8 mouse cellular contexts compared by ENCODE assay signal in genomic region chr5:121828491-121829432, GRCm38 (mm10). TPM values are rescaled to one million over a fixed set of nuclear protein-coding genes. Genes with fewer than 3 reads are reported as not detected.
A peak's percentile ranks its signal among the peaks of the same experiment; 100 is the strongest.
DNase-seq lines count a peak whose midpoint lies in the region; ATAC-seq lines count a peak whose summit lies in the region.

No protein-coding gene starts in this region.

- peak overlapping the region; percentile 51 for H3K27ac ChIP-seq in hindbrain, embryonic 15.5 days (replicated peaks)
- H3K27ac ChIP-seq in neural tube, embryonic 12.5 days, result no peak overlapping the region

- 2% methylated on average over 79 of the region's 82 CpGs for WGBS in hindbrain, embryonic 15.5 days
- WGBS in neural tube, embryonic 12.5 days, result 3% methylated on average over 82 of the region's 82 CpGs

- peak; percentile 93 for DNase-seq in heart, adult 11 months
- no peak for DNase-seq in heart, adult 8-10 months (ENCODE audit: low spot score)
- peak; percentile 63 for DNase-seq in right cerebral cortex, postnatal 14 days
- DNase-seq in right cerebral cortex, postnatal 36 days (ENCODE audit: low spot score in 2 of 2), result no peak
- no peak for DNase-seq in spleen, postnatal 10 days (ENCODE audit: low spot score in 2 of 2)
- DNase-seq in lung, postnatal 36 days, result no peak

- H3K9me3 ChIP-seq in hindbrain, embryonic 15.5 days, result no peaks in the 10 kb centered on the region
- H3K9me3 ChIP-seq in neural tube, embryonic 12.5 days, result no peaks in the 10 kb centered on the region

- peak overlapping the region; percentile 95 for H3K4me2 ChIP-seq in hindbrain, embryonic 15.5 days
- peak overlapping the region; percentile 91 for H3K4me2 ChIP-seq in neural tube, embryonic 12.5 days (replicated peaks)

- no peaks in the 10 kb centered on the region for H3K36me3 ChIP-seq in hindbrain, embryonic 15.5 days
- H3K36me3 ChIP-seq in neural tube, embryonic 12.5 days, result peaks cover 5% of the 10 kb centered on the region; the same call in 1 of the 2 replicates

- peaks cover 36% of the 10 kb centered on the region for H3K4me1 ChIP-seq in hindbrain, embryonic 15.5 days (replicated peaks)
- peaks cover 30% of the 10 kb centered on the region for H3K4me1 ChIP-seq in neural tube, embryonic 12.5 days

- H3K4me3 ChIP-seq in hindbrain, embryonic 15.5 days, result peak overlapping the region; percentile 42
- peak overlapping the region; percentile 39 for H3K4me3 ChIP-seq in neural tube, embryonic 12.5 days

- H3K9ac ChIP-seq in hindbrain, embryonic 15.5 days, result peak overlapping the region; percentile 42
- H3K9ac ChIP-seq in neural tube, embryonic 12.5 days, result peak overlapping the region; percentile 55

- ATAC-seq in hindbrain, embryonic 15.5 days (ENCODE audit: low FRiP score, low read depth), result peak; percentile 44
- ATAC-seq in neural tube, embryonic 12.5 days (ENCODE audit: low FRiP score, low read depth), result peak; percentile 37; the same call in 1 of the 2 replicates

- no peaks in the 10 kb centered on the region for H3K27me3 ChIP-seq in hindbrain, embryonic 15.5 days
- H3K27me3 ChIP-seq in neural tube, embryonic 12.5 days (replicated peaks), result peaks cover 42% of the 10 kb centered on the region

RNA-seq across cellular contexts. Expression of gene Sh2b3, which starts 8.7 kb away (rescaled TPM):
- 10 to 100 TPM; 19.2 to 23.0 (median 22.3) TPM for total RNA-seq in heart, adult 8-10 months (2022)
- 8.0 TPM in 2 replicates for polyA plus RNA-seq in hindbrain, embryonic 15.5 days (2015; fragmentation: Nextera tagmentation; extraction: Ambion mirVana)
- 11.3 and 12.9 TPM in 2 replicates for polyA plus RNA-seq in neural tube, embryonic 12.5 days (2016; fragmentation: Nextera tagmentation; extraction: Ambion mirVana)

RNA-seq across cellular contexts. Expression of gene Pheta1, which starts 20.0 kb away (rescaled TPM):
- total RNA-seq in heart, adult 8-10 months (2022), result 10 to 100 TPM in 1 of 4 experiments, 1 to 10 TPM in 3; 8.6 to 10.1 (median 9.1) TPM
- 40.3 and 42.0 TPM in 2 replicates for polyA plus RNA-seq in hindbrain, embryonic 15.5 days (2015; fragmentation: Nextera tagmentation; extraction: Ambion mirVana)
- polyA plus RNA-seq in neural tube, embryonic 12.5 days (2016; fragmentation: Nextera tagmentation; extraction: Ambion mirVana), result 47.1 and 49.8 TPM in 2 replicates

Comparison
In these comparisons a context has a peak if more than half of its experiments do, and no peak if none do; other contexts are left out.
1. DNase-seq: peak in heart, adult 11 months (single experiment) and right cerebral cortex, postnatal 14 days (single experiment); none in heart, adult 8-10 months (single experiment), right cerebral cortex, postnatal 36 days (0 of 2), spleen, postnatal 10 days (0 of 2) and lung, postnatal 36 days (single experiment).